Mouse (Mus musculus) activated CD4-positive, CD25-positive, alpha-beta regulatory T cell, adult 4 months (primary cell): Measurements from ENCODE around the gene Zfp950. TPM values are rescaled to one million over a fixed set of nuclear protein-coding genes. Genes with fewer than 3 reads are reported as not detected.
"Not testable (repeated sequence)": the region's sequence is repeated elsewhere in the genome, so short reads cannot be mapped to it uniquely, and the experiment has no call there.

Experiments used
- ATAC-seq: one replicate; pipeline ENCODE4 v1.8.0; 2017
- polyA plus RNA-seq, 2 experiments: library from polyadenylated mRNA; unstranded; fragments of 100-300 nt; shearing (Covaris generic); gene quantifications; one replicate each; pipeline ENCODE4 v1.2.1; 2017

The Zfp950 gene
- polyA plus RNA-seq = 10 to 100 TPM; 40.6 to 44.0 TPM

DNA sequence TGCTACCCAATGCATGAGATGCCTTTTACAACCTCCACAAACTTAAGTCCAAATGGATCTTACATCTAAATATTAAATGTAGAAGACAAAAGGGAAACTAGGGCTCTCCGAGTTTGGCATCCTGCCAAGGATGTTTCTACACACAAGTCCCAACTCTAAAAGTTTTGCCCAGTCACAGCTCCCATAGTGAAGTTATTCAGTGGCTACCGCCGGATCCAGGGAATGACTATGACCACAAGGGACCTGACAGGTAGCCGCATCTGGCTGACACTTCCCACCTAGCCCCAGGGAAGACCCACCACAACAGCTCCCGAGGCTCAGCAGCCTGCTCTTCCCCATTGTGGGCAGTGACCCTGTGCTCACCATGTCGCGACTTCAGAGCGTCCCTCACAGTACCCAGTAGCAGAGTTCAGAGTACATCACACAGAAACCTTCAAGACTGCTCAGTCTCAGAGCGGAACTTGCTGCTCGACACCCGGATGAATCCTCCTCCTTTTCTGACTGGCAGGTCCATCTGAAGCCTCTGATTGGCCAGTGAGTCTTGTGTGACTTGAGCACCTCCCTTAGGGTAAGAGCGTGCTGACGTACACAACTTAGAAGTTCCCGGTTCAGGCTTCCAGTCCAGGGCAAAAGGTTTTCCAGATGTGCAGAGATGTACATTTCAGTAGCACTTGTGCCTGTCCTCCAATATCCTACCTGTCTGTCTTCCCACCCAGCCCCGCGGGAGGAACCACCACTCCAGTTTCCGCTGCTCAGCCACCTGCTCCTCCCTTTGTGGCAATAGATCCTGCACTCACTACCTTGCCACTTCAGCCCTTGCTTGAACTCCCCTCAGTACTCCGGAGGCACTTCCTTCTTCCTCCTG is at the start of gene Zfp950:
Gene Zfp950, minus strand, starts transcription at position 499 of the 865 bp plus-strand sequence.
- ATAC-seq = peak; percentile 99

DNA sequence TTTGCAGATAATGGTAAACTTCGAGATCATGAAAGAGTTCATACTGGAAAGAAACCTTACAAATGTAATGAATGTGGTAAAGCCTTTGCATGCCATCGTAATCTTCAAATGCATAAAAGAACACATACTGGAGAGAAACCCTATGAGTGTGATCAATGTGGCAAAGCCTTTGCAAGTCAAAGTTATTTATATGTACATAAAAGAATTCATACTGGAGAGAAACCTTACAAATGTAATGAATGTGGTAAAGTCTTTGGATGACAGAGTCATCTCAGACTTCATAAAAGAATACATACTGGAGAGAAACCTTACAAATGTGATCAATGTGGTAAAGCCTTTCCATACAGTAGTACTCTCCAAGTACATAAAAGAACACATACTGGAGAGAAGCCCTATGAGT is 43.0 kb upstream of the Zfp950 start, which contains the start of gene Gm6020:
Gene Gm6020, plus strand, starts transcription at position 301 of the 400 bp plus-strand sequence.
- not testable (repeated sequence) for ATAC-seq

DNA sequence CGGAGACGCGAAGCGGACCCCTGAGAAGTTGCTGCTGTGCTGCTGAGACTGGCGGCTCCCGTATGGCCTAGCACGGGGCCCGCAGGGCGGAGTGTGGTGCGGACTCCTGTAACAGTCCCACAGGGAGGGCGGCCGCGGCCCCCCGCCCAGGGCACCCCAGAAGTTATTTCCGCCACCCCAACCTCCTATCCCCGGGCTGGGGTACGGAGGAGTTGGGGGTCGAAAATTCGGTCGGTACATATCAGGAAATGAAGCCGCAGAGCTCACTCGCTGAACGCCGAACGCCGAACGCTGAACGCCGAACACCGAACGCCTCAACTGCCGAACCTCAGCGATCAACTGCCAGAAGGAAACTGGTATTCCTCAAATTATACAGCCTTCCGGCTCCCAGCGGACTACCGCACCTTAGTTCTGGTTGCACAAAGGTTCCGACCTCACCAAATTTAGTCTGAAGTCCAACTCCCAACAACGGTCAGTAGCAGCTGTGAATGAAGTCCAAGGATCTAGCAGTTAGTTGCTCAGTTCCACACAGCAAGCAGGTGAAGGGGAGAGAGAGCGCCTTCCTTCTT is 35.2 kb upstream of the Zfp950 start, which contains the start of gene Gm7102:
Gene Gm7102, minus strand, starts transcription at position 554 of the 569 bp plus-strand sequence.
- ATAC-seq = no peak

DNA sequence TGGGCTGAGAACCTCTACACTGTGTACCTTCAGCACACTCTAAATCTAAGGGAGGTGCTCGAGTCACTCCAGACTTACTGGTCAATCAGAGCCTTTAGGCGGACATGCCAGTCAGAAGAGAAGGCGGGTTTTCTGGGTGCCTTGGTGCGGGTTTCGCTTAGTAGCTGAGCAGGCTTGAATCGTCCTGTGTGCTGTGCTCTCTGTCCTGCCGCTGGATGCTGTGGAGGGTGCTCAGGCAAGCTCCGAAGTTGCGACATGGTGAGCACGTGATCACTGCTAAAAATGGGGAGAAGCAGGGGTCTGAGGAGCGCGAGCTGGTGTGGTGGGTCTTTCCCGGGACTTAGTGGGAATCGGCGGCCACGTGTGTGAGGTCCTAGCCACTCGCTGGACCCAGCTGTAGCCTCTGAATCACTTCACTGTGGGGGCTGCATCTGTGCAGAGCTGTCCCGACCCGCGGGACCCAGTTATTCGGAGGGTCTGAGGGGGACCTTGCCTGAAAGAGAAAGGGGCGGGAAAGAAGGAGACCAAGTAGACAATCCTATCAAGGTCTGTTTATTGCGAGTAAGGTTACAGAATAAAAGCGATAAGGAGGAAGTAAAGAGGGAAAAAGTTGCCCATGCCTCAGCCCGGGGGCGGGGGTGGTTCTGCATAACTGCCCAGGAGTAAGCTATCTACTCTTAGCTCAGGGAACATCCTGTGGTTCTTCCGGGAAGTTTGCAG is 11.2 kb upstream of the Zfp950 start:
- ATAC-seq = peak; percentile 55

DNA sequence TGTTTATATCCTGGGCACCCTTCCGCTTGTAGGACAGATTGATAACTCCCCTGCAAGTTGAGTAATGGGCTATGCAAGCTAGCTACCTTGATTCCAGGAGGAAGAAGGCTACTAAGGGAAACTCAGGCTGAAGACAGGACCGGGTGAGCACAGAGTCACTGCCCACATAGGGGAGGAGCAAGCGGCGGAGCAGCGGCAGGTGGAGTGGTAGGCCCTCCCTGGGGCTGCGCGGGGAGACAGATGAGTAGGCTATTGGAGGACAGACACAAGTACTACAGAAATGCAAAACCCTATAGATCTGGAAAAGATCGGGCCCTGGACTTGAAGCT is 10.7 kb upstream of the Zfp950 start:
- ATAC-seq = peak; percentile 80

DNA sequence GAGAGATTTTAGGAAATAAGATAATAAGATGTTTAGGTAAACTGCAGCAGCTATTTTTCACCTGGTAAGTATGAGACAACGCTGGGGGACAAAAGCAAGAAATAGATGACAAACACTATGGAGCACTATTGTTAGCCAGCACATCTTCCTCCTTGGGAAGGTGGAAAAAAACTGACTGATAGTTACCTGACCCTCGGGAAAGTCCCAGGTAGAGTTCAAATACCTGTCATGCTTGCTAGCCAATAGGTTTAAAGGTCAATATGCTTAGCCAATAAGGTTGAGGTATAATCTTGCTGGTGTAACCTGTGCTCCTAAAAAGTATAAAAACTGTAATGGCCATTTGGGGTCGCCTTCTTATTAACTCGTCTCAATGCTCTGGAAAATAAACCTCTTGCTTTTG is 659 bp upstream of the Zfp950 start:
- no peak for ATAC-seq

DNA sequence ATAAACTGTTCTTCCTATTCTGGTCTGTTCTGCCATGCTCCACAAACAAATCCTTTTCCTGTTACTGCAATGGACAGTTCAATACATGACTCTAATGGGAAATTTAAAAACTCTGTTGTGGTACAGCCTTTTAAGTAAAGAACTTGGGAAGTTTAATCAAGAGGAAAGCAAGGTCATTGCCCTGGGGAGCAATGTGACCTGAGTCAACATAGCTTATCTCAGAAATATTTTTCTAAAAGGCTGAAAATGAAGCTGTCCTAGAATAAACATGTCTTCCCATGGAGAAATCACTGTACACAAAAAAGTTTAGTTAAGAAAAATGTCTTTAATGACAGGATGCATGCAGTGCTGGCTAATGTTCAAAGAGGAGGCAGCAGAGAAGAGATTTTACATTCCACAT is 2.0 kb downstream of the Zfp950 start:
- ATAC-seq = no peak

DNA sequence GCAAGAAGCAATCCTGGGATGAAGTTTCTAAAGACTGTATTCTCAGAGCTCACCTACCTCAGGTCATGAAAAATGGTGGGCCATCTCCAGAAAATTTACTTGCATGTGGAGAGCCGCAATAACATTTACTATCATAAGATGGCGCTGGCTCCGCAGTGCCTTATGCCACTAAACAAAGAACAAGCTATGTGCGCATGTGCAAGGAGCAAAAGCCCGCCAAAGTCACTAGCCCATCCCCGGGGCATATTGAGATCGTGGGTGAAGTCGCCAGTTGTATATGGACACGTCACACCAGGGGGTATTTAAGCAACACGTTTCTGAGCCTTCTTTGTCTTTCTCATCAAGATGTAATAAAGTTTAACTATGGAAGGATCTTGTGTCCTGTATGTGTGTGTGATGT is 9.5 kb downstream of the Zfp950 start:
- ATAC-seq = no peak

DNA sequence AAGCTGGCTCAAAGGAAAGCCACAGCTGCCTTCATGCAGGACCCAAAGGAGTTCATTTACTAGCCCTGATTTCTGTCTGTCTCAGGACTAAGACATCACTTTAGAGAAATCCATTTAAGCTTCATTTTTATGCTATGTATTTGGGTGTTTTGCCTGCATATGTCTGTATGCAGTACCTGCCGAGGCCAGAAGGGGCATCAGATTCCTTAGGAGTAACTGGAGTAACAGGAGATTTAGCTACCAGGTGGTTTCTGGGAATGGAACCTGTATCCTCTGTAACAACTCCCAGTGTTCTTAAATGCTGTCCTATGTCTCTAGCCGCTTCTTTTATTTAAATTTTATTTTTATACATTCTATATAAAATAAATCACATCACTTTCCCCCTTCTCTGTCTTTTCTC is 30.5 kb downstream of the Zfp950 start:
- ATAC-seq = no peak

DNA sequence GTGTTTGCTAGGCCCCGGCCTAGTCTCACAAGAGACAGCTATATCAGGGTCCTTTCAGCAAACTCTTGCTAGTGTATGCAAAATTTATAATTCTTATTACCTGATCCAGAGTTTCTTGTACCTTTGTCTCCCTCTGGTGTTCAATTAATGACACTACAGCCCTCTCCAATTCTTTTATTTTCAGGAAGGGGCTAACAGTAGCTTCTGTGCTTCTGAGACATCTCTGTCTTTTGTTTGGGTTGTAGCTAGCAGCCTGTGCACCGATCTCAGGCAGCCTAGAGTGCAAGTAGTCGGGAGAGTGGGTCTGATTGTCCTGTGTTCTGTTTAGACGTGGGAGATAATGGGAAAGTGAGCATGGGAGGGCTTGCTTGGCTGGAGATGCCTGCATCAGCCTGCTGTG is 42.9 kb downstream of the Zfp950 start:
- ATAC-seq = peak; percentile 65

DNA sequence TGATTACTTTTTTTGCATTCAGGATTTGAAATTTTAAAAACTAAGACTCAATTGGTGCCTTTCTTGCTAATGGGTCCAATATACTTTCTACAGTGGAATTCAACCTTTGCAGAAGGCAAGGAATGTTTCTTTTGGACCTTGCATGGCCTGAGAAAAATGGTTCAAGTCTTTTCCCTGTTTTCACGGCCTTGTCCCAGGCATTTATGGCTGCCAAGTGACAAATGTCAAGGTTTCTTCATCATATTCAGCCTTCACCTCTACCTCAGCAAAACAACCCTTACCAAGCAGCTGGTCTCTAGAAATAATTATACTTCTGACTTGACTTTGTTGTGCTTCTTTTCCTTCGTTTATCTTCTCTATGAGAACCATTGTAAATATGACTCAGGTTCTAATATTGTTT is 43.9 kb downstream of the Zfp950 start:
- no peak for ATAC-seq

DNA sequence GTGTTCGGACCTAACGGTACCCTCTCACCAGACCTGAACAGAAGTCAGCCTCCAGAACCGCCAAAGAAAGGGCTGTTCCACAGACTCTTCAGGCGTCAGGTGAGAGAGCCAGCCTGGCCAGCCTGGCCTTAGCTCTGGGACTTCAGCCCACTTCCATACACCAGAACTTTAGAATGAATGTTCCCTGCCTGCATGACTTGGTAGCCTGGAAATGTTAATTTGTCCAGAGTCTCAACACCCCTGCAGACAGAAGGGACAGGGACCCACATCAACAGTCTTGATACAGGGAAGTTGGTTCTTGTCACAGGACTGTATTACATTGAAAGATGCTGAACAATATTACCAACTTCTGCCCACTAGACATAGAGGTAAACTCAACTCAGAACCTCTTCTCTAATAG is 50.1 kb downstream of the Zfp950 start:
- no peak for ATAC-seq

DNA sequence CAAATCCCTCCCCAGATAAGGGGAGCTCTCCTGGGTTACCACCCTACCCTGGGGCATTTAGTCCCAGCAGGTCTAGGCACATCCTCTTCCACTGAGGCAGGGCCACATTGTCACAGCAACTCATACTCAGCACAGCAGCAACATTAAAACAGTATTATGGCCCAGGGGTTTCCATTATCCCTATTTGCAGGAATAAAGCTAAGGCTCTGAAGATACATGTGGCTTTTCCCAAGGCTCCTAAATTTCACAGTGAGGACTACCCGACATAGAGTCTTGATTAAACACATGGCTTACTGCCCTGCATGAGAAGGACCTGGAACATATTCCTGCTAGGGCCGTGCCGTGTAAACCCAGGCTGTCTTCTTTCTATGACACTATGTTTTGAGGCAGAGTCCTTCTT is 51.6 kb downstream of the Zfp950 start:
- ATAC-seq = no peak

DNA sequence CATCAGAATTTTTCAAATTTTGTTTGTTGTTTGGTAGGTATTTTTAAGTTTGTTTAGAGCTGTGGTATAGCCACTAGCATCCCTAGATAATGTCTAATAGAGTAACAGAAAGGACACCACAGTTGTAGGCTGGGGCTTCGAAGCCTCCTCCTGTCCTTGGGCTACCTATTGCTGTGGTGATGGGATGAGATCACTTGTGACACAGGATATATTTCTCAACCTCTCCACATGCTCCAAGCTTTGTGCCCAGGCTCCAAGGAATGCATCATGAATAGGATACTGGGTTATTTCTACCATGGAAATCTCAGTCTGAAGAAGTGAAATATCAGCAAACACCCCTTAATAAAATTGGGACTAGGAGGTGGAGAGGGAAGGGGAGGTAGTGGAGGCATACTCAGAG is 52.9 kb downstream of the Zfp950 start:
- no peak for ATAC-seq

DNA sequence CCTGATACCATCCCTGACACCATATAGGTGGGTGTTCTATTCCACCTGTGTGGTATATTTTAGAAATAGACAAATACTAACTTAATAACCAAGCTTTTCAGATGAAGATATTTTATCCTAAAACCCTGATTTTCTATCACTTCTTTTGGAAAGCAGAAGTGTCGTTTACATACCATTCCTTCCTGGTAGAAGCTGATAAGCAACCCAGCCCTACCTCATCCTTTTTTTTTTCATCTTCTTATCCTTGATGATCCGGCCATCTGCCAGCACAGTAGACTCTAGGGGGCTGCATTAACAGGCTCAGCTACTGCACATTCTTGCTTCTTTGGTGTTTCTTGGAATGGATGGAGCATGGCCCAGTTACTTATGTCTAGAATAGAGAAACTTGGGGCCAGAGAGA is 55.4 kb downstream of the Zfp950 start:
- no peak for ATAC-seq

DNA sequence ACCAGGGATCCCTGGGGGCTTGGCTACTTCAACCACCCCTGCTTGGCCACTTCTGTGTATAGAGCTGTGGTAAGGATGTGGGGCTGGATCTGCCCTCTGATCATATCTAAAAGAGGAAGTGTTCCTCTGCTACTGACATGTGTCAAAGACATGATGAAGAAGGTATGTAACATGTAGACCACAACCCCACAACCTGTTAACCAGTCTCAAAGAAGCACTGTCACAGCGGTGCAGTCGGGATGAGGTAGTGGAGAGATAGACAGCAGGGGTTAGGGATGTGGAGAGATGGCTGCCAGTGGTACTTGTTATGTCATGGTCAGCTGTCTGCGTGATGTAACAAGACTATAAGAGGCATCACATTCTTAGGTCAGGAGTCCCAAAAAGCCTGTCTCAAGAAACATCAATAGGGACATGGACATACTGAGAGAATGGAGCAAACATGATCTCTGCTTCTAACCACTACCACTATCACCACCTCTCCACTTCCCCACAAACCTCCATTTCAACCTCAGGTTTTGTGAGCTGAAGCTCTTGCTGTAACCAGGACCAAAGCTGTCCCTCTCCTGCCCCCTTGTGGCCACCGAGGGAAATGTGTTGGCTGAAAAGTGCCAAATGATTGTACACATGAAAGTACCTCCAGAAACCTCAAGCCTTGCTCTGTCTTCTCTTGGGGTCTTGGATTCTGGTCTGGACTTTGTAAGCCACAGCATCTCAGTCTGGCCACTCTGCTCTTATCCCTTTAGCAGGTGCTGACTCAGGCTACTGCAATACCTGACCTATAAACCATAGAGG is 56.3 kb downstream of the Zfp950 start:
- ATAC-seq = peak; percentile 77

DNA sequence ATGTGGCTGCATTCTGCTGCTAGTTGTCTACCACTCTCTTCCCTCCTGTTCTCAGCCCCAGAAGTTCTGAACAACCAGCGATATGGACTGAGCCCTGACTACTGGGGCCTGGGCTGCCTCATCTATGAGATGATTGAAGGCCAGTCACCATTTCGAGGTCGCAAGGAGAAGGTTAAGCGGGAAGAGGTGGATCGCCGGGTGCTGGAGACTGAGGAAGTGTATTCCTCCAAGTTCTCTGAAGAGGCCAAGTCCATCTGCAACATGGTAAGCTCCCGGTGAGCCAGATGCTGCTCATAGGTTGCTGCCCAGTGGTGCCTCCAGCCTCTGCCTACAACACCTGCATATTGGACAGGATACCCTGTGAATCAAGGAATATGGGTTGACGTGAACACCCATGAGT is 57.6 kb downstream of the Zfp950 start:
- ATAC-seq = no peak

DNA sequence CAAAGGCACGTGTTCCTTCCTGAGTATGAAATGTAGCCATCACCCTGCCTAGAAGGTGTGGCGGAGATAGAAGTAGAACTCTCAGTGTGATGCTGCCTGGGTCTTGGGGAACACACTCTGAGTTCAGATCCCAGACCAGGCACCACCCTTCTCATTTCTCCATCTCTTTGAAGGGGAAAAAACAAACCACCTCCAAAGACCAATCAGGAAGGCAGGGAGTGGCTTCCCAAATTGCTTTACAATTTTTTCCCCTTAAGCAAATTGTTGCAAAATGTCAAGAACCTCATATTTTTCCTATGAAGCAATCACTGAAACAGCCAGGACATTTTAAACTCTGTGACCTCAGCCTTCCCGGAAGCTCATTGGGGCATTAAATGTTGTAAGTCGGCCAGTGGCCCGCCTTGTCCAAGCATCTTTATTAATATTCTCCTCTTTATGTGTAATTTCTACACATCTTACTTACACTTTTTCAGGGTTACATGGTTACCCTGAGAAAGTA is 60.3 kb downstream of the Zfp950 start:
- ATAC-seq = no peak

DNA sequence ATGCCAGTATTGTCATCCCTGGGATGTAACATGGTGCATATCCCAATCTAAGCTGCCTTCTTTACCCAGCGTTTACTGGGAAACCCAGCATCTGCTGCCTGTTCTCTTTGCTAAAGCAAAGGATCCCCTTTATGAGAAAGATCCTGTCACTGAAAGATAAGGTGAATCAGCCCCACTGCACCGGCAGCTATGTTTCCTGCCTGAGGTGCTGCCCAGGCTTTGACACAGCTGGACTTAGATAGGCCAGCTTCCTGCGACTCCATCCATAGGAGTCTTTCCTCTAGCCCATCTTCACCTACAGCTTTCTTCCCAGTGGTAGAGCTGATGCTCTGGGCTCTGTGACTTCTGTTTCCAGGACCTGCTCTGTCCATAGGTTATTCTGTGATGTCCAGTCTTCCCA is 62.0 kb downstream of the Zfp950 start:
- ATAC-seq = no peak

DNA sequence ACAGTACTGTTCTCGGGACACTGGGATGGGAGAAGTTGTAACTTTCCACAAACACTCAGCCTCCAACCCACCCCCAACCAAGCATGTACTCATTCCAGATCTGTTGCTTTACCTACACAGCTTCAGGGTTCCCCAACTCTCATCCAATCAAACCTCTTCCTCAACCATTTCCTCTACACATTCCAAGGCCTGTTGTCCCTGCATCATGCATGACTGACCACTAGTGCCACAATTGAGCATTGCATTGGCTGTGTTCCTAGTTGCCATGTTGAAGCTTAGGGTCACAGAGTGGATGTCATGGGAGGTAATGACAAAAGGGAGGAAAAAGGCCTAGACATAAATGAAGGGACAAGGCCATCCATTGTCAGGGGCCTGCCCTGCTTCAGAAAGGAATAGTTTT is 75.6 kb downstream of the Zfp950 start:
- ATAC-seq = no peak

DNA sequence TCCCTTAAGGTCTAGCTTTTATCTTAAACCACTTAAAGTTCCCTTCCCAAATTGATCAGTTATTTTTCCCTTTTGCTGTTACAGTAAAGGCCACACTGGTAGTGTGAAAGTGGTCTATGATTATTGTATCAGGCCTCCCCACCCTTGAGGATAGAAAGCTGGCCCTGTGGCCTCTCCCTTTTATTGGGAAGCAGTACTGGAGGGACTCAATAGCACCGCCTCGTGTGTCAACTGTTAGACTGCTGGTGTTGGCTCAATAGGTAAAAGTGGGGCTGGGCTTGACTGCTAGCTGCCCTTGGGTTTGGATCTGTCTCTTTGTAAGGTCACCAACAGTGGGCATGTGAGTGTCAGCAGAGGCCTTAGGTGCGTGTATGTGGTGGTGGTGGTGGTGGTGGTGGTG is 76.3 kb downstream of the Zfp950 start:
- no peak for ATAC-seq

DNA sequence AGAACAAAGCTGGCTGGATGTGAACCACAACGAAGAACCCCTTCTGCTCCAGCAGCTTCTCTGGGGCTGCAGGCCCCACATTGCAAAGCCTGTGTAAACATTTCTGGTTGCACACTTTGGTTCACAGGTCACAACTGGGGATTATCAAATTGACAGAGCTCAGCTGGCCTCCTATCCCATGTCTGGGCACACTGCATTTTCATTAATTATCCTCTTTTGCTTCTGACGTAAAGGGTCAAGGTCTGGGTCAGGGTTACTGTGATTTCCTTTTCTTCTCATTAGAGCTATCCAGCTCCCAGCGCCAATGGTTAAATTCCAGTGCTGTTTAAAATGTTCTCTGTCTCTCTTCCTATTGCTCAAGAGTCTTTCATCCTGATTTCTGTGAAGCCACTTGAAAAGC is 83.1 kb downstream of the Zfp950 start:
- no peak for ATAC-seq
